Mouse (Mus musculus) cerebellum, postnatal 4 days (tissue): ENCODE results near the gene Atad1.
"Not testable (repeated sequence)": the region's sequence is repeated elsewhere in the genome, so short reads cannot be mapped to it uniquely, and the experiment has no call there.

Source experiments
- DNase-seq, 2 experiments: peaks; one replicate each; pipeline ENCODE4 v3.0.0; 2022; ENCODE audit warnings: low spot score in 2 of 2, mixed read lengths in 1 of 2

Gene Atad1

GRCm38 (mm10) chr19:32739686-32740085, at the start of gene Atad1:
Atad1 (minus strand) TSS chr19:32739786.
- no peak for DNase-seq

GRCm38 (mm10) chr19:32788016-32788415, 48.4 kb upstream of the Atad1 start:
- DNase-seq = not testable (repeated sequence)

GRCm38 (mm10) chr19:32787388-32787787, 47.8 kb upstream of the Atad1 start:
- not testable (repeated sequence) for DNase-seq

GRCm38 (mm10) chr19:32781305-32782071, 41.9 kb upstream of the Atad1 start:
- DNase-seq = no peak

GRCm38 (mm10) chr19:32779131-32779530, 39.5 kb upstream of the Atad1 start:
- no peak for DNase-seq

- no peak for DNase-seq
These were observed 38.8 kb upstream of the Atad1 start for GRCm38 (mm10) chr19:32778411-32778810.

GRCm38 (mm10) chr19:32762493-32762892, 22.9 kb upstream of the Atad1 start:
- DNase-seq = no peak

- DNase-seq = no peak
These were observed 21.6 kb upstream of the Atad1 start for GRCm38 (mm10) chr19:32761162-32761561.

GRCm38 (mm10) chr19:32760499-32760898, 20.9 kb upstream of the Atad1 start:
- no peak for DNase-seq

GRCm38 (mm10) chr19:32759357-32760024, 19.9 kb upstream of the Atad1 start:
- DNase-seq = no peak

- no peak for DNase-seq
These were observed 19.2 kb upstream of the Atad1 start for GRCm38 (mm10) chr19:32758793-32759161.

- peak; percentile 30 to 60 for DNase-seq
These were observed 18.5 kb upstream of the Atad1 start for GRCm38 (mm10) chr19:32757831-32758792.

GRCm38 (mm10) chr19:32756900-32757725, 17.5 kb upstream of the Atad1 start, which contains the start of gene Pten:
Pten (plus strand) TSS chr19:32757497.
- peak; percentile 98 to 99 for DNase-seq

GRCm38 (mm10) chr19:32756636-32756899, 17.0 kb upstream of the Atad1 start:
- no peak for DNase-seq

- peak; percentile 84 to 95 for DNase-seq
These were observed 16.4 kb upstream of the Atad1 start for GRCm38 (mm10) chr19:32755792-32756635.

GRCm38 (mm10) chr19:32755104-32755791, 15.7 kb upstream of the Atad1 start:
- DNase-seq = peak in 1 of 2 experiments; percentile 1

- peak in 1 of 2 experiments; percentile 13 for DNase-seq
These were observed 14.8 kb upstream of the Atad1 start for GRCm38 (mm10) chr19:32754188-32755000.

GRCm38 (mm10) chr19:32753386-32753785, 13.8 kb upstream of the Atad1 start:
- DNase-seq = no peak

- no peak for DNase-seq
These were observed 12.8 kb upstream of the Atad1 start for GRCm38 (mm10) chr19:32752357-32752756.
